Mouse (Mus musculus) layer of hippocampus, adult 9-11 months (tissue): ENCODE measurements at regions not wholly inside any gene's neighbourhood (a gene's known extent, or its start where the extent isn't known, plus 50 kb on each side); places are given as distances from the start of the nearest gene placed in this dataset.

Experiments
- DNase-seq: peaks from one replicate; pipeline ENCODE4 v3.0.0; 2022

DNA sequence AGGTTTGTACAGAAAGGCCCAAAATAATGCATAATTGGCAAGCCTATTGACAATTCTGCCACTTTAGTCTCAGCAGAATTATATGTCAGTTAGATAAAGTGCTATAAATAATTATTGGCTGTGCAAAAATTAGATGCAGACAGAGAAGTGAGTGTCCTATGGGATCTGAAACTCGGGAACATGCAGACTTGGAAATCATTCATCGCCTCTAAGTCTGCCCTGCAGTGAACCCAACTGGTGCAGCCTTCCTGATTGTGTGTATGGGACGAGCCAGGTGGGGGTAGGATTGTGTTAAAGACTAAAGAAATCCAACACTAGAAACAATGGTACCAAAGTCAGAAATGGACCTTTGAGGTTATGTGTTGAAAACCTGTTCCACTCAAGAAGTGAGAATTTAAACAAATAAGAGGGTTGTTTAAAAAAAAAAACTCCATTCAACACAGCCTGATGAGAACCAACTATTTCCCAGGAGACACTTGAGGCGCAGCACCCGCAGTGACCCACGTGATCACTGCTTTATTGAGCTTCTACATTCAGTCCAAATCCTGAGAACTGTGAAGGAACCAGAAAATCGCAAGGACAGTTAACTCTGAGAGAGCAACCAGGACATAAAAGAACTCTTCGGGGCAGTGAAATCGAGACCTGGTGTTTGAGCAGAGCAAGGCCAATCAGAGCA, 57.4 kb upstream of the Acsl1 start:
- no peak for DNase-seq

- no peak for DNase-seq
Observed at GRCm38 (mm10) chr8:46414874-46415273, 56.0 kb upstream of the Acsl1 start.

DNA sequence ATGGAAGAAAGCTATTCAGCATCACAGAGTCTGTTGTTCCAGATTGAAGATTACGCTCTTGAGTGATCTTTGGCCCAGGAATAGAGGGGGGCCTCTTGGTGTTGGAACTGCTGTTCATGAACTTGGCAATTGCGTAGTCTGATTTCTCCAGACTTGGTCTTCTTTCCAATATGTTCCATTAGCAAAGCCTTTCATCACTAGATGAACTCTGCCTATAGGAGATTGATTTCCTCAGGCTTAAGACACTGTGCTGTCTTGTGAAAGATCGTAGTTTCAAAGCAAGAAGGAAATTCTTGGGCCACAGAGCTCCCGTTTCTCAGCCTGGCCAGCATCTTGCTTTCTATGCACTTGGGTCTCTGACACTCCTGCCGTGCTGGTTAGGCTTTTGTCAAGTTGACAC, 51.4 kb upstream of the Acsl1 start:
- DNase-seq: no peak

DNA sequence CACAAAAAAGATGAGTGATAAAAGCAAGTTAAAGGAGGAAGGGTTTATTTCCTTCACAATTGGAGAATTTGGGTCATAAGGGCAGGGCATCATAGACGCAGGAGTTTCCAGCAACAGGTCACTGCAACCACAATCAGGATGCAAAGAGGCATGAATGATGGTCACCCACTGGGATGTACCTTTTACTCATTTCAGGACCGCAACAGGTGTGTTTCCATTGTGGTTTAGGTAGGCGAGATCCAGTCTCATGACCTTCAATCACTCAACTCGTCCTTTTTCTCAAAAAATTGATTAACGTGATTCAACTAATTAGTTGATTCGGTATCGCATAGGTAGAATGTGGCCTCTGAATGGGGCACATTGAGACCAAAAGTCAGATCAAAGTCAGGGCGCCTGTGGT, 50.4 kb upstream of the Acsl1 start:
- no peak for DNase-seq
